Mouse (Mus musculus) stomach, embryonic 14.5 days (tissue): ENCODE measurements around the gene Ndufaf4. TPM values are rescaled to one million over a fixed set of nuclear protein-coding genes. Genes with fewer than 3 reads are reported as not detected.
"Not testable (repeated sequence)": the region's sequence is repeated elsewhere in the genome, so short reads cannot be mapped to it uniquely, and the experiment has no call there.

Source experiments
- ATAC-seq: fragments of 200-750 bp; cut with Nextera tagmentation; 2 replicates; pipeline ENCODE4 v1.8.0; 2017; ENCODE audit warnings: low read depth, moderate TSS enrichment; ENCODE audit not compliant: insufficient number of reproducible peaks, insufficient read depth, low FRiP score
- H3K27ac ChIP-seq: fragments of 300-500 bp; sonication (generic); 2 replicates; pipeline ENCODE4 v1.5.1; 2014; ENCODE audit warnings: mild to moderate bottlenecking, low read length, moderate library complexity, mixed read lengths
- H3K27me3 ChIP-seq: fragments of 300-500 bp; sonication (generic); 2 replicates; pipeline ENCODE4 v1.6.1; 2014; ENCODE audit warnings: low read length, control low read depth, mixed read lengths; ENCODE audit not compliant: control insufficient read depth, insufficient read depth
- H3K36me3 ChIP-seq: fragments of 300-500 bp; sonication (generic); 2 replicates; pipeline ENCODE4 v1.6.1; 2014; ENCODE audit warnings: mild to moderate bottlenecking, control low read depth, low read length, moderate library complexity, mixed read lengths; ENCODE audit not compliant: control insufficient read depth, insufficient read depth
- H3K4me1 ChIP-seq: fragments of 300-500 bp; sonication (generic); 2 replicates; pipeline ENCODE4 v1.6.1; 2014; ENCODE audit warnings: low read length, control low read depth, mixed read lengths; ENCODE audit not compliant: control insufficient read depth, insufficient read depth
- H3K4me2 ChIP-seq: fragments of 300-500 bp; sonication (generic); replicated peaks from 2 replicates; pipeline ENCODE4 v1.6.1; 2014; ENCODE audit warnings: low read depth, low read length, control low read depth
- H3K4me3 ChIP-seq: fragments of 300-500 bp; sonication (generic); 2 replicates; pipeline ENCODE4 v1.5.1; 2014; ENCODE audit warnings: low read depth, low read length, control low read depth
- H3K9ac ChIP-seq: fragments of 300-500 bp; sonication (generic); replicated peaks from 2 replicates; pipeline ENCODE4 v1.6.1; 2014; ENCODE audit warnings: low read depth, mild to moderate bottlenecking, control low read depth, low read length, moderate library complexity, mixed read lengths
- H3K9me3 ChIP-seq: fragments of 300-500 bp; sonication (generic); 2 replicates; pipeline ENCODE4 v1.6.1; 2016; ENCODE audit warnings: low read depth, low read length, control low read depth; ENCODE audit not compliant: control insufficient read depth
- WGBS: fragments of 180-500 bp; shearing (Covaris S2); extraction: QIAGEN DNeasy Blood & Tissue Kit; methylation state at CpG from one replicate; pipeline ENCODE4 v1.1.7; 2014; 5-methylcytosine and 5-hydroxymethylcytosine counted together
- polyA plus RNA-seq: library from polyadenylated mRNA; unstranded; fragments of >200 nt; fragmentation: Nextera tagmentation; extraction: Ambion mirVana; gene quantifications from 2 replicates; pipeline ENCODE4 v1.2.1, GENCODE M21; 2014

The Ndufaf4 gene
- polyA plus RNA-seq = 49.7 and 57.2 TPM in 2 replicates

DNA sequence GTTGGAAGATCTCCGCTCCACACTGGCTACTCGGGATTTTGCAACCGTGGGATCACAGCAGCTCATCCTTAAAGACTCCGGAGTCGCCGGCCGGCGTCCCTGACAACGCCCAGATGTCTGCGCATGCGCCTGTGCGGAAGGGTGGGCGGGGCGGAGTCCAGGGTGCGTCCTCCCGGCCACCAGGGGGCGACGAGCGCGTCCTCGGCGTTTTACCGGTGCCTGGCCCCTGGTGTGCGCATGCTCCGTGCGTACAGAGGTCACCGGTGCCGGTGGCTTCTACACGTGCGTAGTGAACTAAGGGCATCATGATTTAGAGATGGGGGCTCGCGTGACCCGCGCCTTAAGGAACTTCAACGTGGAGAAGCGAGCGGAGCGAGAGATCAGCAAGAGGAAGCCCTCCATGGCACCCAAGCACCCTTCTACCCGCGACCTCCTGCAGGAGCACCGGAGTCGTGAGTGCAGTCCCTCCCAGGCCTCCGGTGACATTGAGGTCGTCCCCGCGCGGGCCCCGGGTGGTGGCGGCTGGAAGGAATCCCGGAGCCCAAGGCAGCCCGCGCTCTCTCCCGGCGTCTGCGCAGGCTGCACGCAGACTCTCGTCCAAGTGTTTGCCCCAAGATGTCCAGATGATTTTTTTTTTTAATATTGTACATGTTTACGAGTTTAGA, at the start of gene Ndufaf4:
Gene Ndufaf4 (plus strand): TSS at position 233 of the 665 bp plus-strand sequence.
- under 1% methylated on average over 58 of the region's 58 CpGs for WGBS
- Histone ChIP-seq H3K4me1 (peaks cover 5% of the 10 kb centered on the region; the same call in 1 of the 2 replicates), H3K4me3 (peak within 1 kb of the TSS; percentile 59), H3K27me3 (no peaks in the 10 kb centered on the region), H3K9me3 (no peaks in the 10 kb centered on the region), H3K9ac (peak within 1 kb of the TSS; percentile 52), H3K4me2 (peak within 1 kb of the TSS; percentile 71), H3K36me3 (peaks cover 8% of the 10 kb centered on the region; the same call in 1 of the 2 replicates), H3K27ac (no peak within 1 kb of the TSS)
- ATAC-seq = peak; percentile 96

- Histone ChIP-seq H3K36me3 (no peaks in the 10 kb centered on the region), H3K4me2 (peak within 1 kb of the TSS; percentile 82), H3K4me1 (no peaks in the 10 kb centered on the region), H3K9me3 (no peaks in the 10 kb centered on the region), H3K27me3 (no peaks in the 10 kb centered on the region), H3K9ac (peak within 1 kb of the TSS; percentile 46; the same call in 1 of the 2 replicates), H3K4me3 (peak within 1 kb of the TSS; percentile 66), H3K27ac (peak within 1 kb of the TSS; percentile 71)
- WGBS = under 1% methylated on average over 62 of the region's 63 CpGs
- ATAC-seq = peak; percentile 91
These were observed 47.2 kb upstream of the Ndufaf4 start, which contains the start of gene Klhl32 for GRCm38 (mm10) chr4:24850401-24851325. Gene Klhl32 (minus strand): TSS chr4:24851124.

DNA sequence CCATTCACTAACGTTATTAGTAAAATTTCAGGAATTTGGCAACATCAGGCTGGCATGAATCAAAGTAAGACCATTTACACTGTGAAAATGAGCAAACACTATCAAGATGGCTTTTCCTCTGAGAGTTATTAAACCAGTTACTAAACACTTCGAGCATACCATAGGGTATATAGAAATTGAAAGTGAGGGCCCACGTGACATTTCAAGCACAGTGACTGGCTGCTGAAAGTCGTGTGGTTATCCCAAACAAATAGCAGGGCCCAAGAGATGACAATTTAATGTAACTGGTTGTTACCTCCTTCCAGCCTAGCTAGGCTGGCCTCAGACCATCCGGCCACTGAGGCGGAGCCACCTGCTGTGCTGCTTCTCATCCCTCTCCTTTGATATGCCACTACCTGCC, 32.2 kb upstream of the Ndufaf4 start:
- no peaks in the 10 kb centered on the region for H3K27me3 ChIP-seq
- no peak for ATAC-seq

DNA sequence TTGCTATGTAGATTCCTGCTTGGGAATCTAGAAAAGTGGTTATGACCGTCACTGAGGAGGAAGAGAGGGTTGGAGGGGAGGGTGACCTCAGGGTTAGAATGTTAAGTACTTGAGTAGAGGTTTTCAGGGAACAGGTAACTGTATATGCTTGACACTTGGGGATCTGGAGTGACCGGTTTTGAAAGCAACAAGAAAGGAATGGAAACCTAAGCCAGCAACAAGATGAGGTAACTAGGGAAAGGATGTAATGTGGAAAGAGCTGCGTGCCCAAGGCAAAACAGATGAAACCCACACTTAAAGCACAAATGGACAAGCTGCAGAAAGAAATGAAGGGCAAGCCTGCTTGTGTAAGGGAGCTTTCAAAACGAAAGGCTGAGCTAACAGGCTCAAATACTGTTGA, 28.7 kb upstream of the Ndufaf4 start:
- H3K9ac ChIP-seq = no peak overlapping the region
- no peak for ATAC-seq
- no peak overlapping the region for H3K4me3 ChIP-seq
- no peaks in the 10 kb centered on the region for H3K27me3 ChIP-seq
- H3K27ac ChIP-seq = no peak overlapping the region
- H3K9me3 ChIP-seq = no peaks in the 10 kb centered on the region
- no peaks in the 10 kb centered on the region for H3K4me1 ChIP-seq
- WGBS = 58% methylated on average over 4 of the region's 4 CpGs
- H3K4me2 ChIP-seq = no peak overlapping the region
- no peaks in the 10 kb centered on the region for H3K36me3 ChIP-seq

More for the DNA sequence above, 32.2 kb upstream of the Ndufaf4 start:
- H3K4me2 ChIP-seq = no peak overlapping the region
- H3K9ac ChIP-seq = no peak overlapping the region
- H3K36me3 ChIP-seq = no peaks in the 10 kb centered on the region
- no peak overlapping the region for H3K4me3 ChIP-seq
- 45% methylated on average over 6 of the region's 6 CpGs for WGBS
- H3K9me3 ChIP-seq = no peaks in the 10 kb centered on the region
- H3K4me1 ChIP-seq = no peaks in the 10 kb centered on the region
- no peak overlapping the region for H3K27ac ChIP-seq

GRCm38 (mm10) chr4:24889386-24889785, 8.5 kb upstream of the Ndufaf4 start:
- not testable (repeated sequence) for H3K4me2 ChIP-seq, H3K9ac ChIP-seq, H3K4me3 ChIP-seq, H3K9me3 ChIP-seq, ATAC-seq, H3K36me3 ChIP-seq, H3K27ac ChIP-seq, H3K27me3 ChIP-seq, H3K4me1 ChIP-seq
- 48% methylated on average over 2 of the region's 2 CpGs for WGBS

DNA sequence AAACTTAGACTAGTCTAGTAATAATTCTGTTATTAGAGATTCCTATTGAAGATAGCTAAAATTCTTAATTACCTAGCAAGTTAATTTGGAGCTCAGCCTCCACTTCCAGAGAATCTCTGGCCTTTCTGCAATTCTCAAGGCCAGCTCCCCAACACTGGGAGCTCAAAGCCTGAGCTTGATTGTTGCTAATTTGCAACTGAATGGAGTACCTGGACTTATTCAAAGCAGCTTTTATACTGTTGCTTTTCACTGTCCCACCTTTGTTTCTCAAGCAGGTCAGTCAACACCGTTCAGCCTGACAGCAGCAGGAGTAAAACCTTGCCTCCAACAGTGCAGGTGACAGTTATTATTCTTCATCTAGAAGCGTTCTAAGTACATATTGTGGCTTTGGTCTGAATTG, 5.6 kb upstream of the Ndufaf4 start:
- H3K4me3 ChIP-seq, H3K4me1 ChIP-seq, H3K9me3 ChIP-seq, H3K9ac ChIP-seq, H3K36me3 ChIP-seq, H3K27ac ChIP-seq, H3K27me3 ChIP-seq, H3K4me2 ChIP-seq, ATAC-seq: not testable (repeated sequence)
- WGBS = 70% methylated on average over 2 of the region's 2 CpGs

DNA sequence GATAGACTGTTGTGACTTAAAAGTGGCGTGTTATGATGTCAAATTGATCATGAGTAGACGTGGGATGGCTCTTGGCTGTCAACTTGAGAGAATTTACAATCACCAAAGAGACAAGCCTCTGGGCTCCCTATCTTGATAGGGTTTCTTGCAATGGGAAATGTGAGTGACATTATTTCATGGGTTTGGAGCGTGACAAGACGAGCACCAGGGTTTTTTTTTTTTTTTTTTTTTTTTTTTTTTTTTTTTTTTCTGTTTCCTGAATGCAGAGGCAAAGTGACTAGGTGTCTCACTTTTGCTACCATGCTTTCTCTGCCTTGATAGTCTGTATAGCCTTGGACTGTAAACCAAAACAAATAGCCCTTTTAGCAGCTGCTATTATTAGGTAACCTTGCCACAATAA, 3.3 kb upstream of the Ndufaf4 start:
- Histone ChIP-seq H3K9ac (no peak overlapping the region), H3K36me3 (no peaks in the 10 kb centered on the region), H3K9me3 (no peaks in the 10 kb centered on the region), H3K4me2 (no peak overlapping the region), H3K4me1 (peaks cover 5% of the 10 kb centered on the region; the same call in 1 of the 2 replicates), H3K4me3 (no peak overlapping the region), H3K27ac (no peak overlapping the region), H3K27me3 (no peaks in the 10 kb centered on the region)
- WGBS = 63% methylated on average over 4 of the region's 4 CpGs
- no peak for ATAC-seq

GRCm38 (mm10) chr4:24896829-24897228, 1.1 kb upstream of the Ndufaf4 start:
- ATAC-seq = no peak
- Histone ChIP-seq H3K9me3 (no peaks in the 10 kb centered on the region), H3K4me3 (no peak overlapping the region), H3K4me2 (no peak overlapping the region), H3K9ac (no peak overlapping the region), H3K4me1 (peaks cover 5% of the 10 kb centered on the region; the same call in 1 of the 2 replicates), H3K27me3 (no peaks in the 10 kb centered on the region), H3K36me3 (peaks cover 7% of the 10 kb centered on the region; the same call in 1 of the 2 replicates), H3K27ac (no peak overlapping the region)
- 2% methylated on average over 1 of the region's 1 CpGs for WGBS
